Mouse (Mus musculus): Measurements from ENCODE around the gene Ubtd2. TPM values are rescaled to one million over a fixed set of nuclear protein-coding genes. Genes with fewer than 3 reads are reported as not detected.
"Not testable (repeated sequence)": the region's sequence is repeated elsewhere in the genome, so short reads cannot be mapped to it uniquely, and the experiment has no call there.

The Ubtd2 gene
- polyA plus RNA-seq, 1 experiment from 2014 or later, result 28.8 TPM

- no peaks in the 10 kb centered on the region for H3K4me1 ChIP-seq (replicated peaks; ENCODE audit: insufficient read depth, low read length)
- H3K27me3 ChIP-seq (ENCODE audit: insufficient read depth, low read length), result no peaks in the 10 kb centered on the region
- no peak for DNase-seq (ENCODE audit: low spot score)
- no peak overlapping the region for H3K9ac ChIP-seq (ENCODE audit: low read depth, low read length)
- no peak overlapping the region for H3K27ac ChIP-seq
- H3K4me3 ChIP-seq (replicated peaks; ENCODE audit: low read depth, low read length), result no peak overlapping the region
- no peak overlapping the region for H3K4me2 ChIP-seq (ENCODE audit: low read length)
- TF ChIP-seq CTCF (IDR thresholded peaks at IDR 0.05; ENCODE audit: low read depth), result no peak
- 95% methylated on average over 2 of the region's 2 CpGs for WGBS
- H3K36me3 ChIP-seq (ENCODE audit: insufficient read depth, low read length), result no peaks in the 10 kb centered on the region
- no peak for ATAC-seq (replicated peaks; ENCODE audit: low FRiP score, low read depth)
- H3K9me3 ChIP-seq (replicated peaks; ENCODE audit: low read length), result no peaks in the 10 kb centered on the region
Measured at GRCm38 (mm10) chr11:32503711-32504110, 48.5 kb downstream of the Ubtd2 start.

DNA sequence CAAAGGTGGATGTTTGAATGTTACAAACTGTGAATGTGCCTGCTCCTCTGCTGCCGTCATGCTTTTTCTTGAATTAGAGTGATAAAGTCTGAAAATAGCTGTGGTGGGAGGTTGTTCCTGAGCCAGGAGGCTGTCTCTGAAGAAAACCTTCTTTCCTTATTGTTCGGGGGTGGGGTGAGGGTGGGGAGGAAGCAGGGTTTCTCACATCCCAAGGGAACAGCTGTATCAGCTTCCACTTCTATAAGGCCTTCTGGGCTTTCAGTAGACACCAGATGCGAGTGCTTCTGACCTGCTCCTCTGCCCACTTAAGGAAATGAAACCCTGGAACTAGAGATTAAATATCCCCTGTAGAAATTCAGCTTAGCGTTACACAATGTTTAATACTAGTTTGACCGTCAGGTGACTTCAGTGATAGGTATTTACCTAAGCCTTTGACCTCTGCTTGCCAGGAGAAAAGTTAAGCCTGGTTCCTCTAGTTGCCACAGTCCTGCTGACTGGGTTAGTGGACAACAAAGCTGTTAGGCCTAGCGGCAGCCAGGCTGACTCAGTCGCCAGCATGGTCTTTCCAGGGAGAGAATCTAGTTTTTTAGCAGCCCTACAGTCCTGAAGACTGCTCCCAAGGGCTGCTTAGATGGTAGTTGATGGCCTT lies 50.0 kb downstream of the Ubtd2 start:
- ATAC-seq (replicated peaks; ENCODE audit: low FRiP score, low read depth) (no peak), DNase-seq (ENCODE audit: low spot score) (peak; percentile 40)
- TF ChIP-seq CTCF (IDR thresholded peaks at IDR 0.05; ENCODE audit: low read depth), result no peak
- no peak overlapping the region for H3K4me2 ChIP-seq (ENCODE audit: low read length)
- H3K9me3 ChIP-seq (replicated peaks; ENCODE audit: low read length), result no peaks in the 10 kb centered on the region
- H3K9ac ChIP-seq (ENCODE audit: low read depth, low read length), result no peak overlapping the region
- H3K4me3 ChIP-seq (replicated peaks; ENCODE audit: low read depth, low read length), result no peak overlapping the region
- H3K27ac ChIP-seq, result no peak overlapping the region
- H3K4me1 ChIP-seq (replicated peaks; ENCODE audit: insufficient read depth, low read length), result no peaks in the 10 kb centered on the region
- 53% methylated on average over 7 of the region's 7 CpGs for WGBS
- no peaks in the 10 kb centered on the region for H3K36me3 ChIP-seq (ENCODE audit: insufficient read depth, low read length)
- H3K27me3 ChIP-seq (ENCODE audit: insufficient read depth, low read length), result no peaks in the 10 kb centered on the region

DNA sequence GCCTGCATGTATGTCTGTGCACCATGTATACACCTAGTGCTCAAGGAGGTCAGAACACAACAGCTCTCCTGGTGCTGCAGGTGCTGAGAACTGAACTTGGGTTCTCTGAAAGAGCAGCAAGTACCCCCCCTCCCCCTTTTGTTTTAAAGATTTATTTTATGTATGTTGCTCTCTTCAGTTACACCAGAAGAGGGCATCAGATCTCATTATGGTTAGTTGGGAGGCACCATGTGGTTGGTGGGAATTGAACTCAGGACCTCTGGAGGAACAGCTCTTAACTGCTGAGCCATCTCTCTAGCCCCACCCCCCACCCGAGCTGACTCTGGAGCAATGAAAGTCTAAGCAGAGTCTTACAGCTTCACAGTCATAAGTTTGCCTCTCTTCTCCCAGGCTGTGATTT lies 55.8 kb downstream of the Ubtd2 start:
- Histone ChIP-seq H3K9ac (ENCODE audit: low read depth, low read length) (no peak overlapping the region), H3K4me2 (ENCODE audit: low read length) (no peak overlapping the region), H3K36me3 (ENCODE audit: insufficient read depth, low read length) (peaks cover 2% of the 10 kb centered on the region; the same call in 1 of the 2 replicates), H3K27me3 (ENCODE audit: insufficient read depth, low read length) (no peaks in the 10 kb centered on the region), H3K9me3 (replicated peaks; ENCODE audit: low read length) (no peaks in the 10 kb centered on the region), H3K27ac (no peak overlapping the region), H3K4me1 (replicated peaks; ENCODE audit: insufficient read depth, low read length) (no peaks in the 10 kb centered on the region), H3K4me3 (replicated peaks; ENCODE audit: low read depth, low read length) (no peak overlapping the region)
- ATAC-seq (replicated peaks; ENCODE audit: low FRiP score, low read depth) (no peak), DNase-seq (ENCODE audit: low spot score) (no peak)
- WGBS, result 67% methylated on average over 1 of the region's 1 CpGs
- TF ChIP-seq CTCF (IDR thresholded peaks at IDR 0.05; ENCODE audit: low read depth), result peak; percentile 25; the same call in 1 of the 2 replicates

GRCm38 (mm10) chr11:32514853-32515252 lies 59.7 kb downstream of the Ubtd2 start:
- H3K27ac ChIP-seq; H3K9me3 ChIP-seq (replicated peaks; ENCODE audit: low read length); H3K9ac ChIP-seq (ENCODE audit: low read depth, low read length); H3K27me3 ChIP-seq (ENCODE audit: insufficient read depth, low read length); H3K4me2 ChIP-seq (ENCODE audit: low read length); ATAC-seq (replicated peaks; ENCODE audit: low FRiP score, low read depth); DNase-seq (ENCODE audit: low spot score); H3K4me3 ChIP-seq (replicated peaks; ENCODE audit: low read depth, low read length); H3K4me1 ChIP-seq (replicated peaks; ENCODE audit: insufficient read depth, low read length): not testable (repeated sequence)
- WGBS, result 90% methylated on average over 5 of the region's 5 CpGs
- peaks cover 14% of the 10 kb centered on the region; the same call in 1 of the 2 replicates for H3K36me3 ChIP-seq (ENCODE audit: insufficient read depth, low read length)

DNA sequence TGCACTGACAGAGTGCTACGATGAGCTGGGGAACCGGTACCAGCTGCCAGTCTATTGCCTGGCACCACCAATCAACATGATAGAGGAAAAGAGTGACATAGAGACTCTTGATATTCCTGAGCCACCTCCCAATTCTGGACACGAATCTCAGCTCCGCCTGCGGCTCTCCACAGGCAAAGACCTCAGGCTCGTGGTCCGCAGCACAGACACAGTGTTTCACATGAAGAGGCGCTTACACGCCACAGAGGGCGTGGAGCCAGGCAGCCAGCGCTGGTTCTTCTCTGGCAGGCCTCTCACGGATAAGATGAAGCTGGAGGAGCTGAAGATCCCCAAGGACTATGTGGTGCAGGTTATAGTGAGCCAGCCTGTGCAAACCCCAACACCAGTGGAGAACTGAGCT lies 60.9 kb downstream of the Ubtd2 start:
- DNase-seq (ENCODE audit: low spot score), result no peak
- Histone ChIP-seq H3K4me2 (ENCODE audit: low read length) (no peak overlapping the region), H3K9me3 (replicated peaks; ENCODE audit: low read length) (no peaks in the 10 kb centered on the region), H3K27ac (no peak overlapping the region), H3K27me3 (ENCODE audit: insufficient read depth, low read length) (no peaks in the 10 kb centered on the region), H3K36me3 (ENCODE audit: insufficient read depth, low read length) (peaks cover 14% of the 10 kb centered on the region; the same call in 1 of the 2 replicates), H3K9ac (ENCODE audit: low read depth, low read length) (no peak overlapping the region), H3K4me1 (replicated peaks; ENCODE audit: insufficient read depth, low read length) (no peaks in the 10 kb centered on the region), H3K4me3 (replicated peaks; ENCODE audit: low read depth, low read length) (no peak overlapping the region)
- 92% methylated on average over 12 of the region's 12 CpGs for WGBS
- TF ChIP-seq CTCF (IDR thresholded peaks at IDR 0.05; ENCODE audit: low read depth), result no peak
- ATAC-seq (replicated peaks; ENCODE audit: low FRiP score, low read depth), result no peak

DNA sequence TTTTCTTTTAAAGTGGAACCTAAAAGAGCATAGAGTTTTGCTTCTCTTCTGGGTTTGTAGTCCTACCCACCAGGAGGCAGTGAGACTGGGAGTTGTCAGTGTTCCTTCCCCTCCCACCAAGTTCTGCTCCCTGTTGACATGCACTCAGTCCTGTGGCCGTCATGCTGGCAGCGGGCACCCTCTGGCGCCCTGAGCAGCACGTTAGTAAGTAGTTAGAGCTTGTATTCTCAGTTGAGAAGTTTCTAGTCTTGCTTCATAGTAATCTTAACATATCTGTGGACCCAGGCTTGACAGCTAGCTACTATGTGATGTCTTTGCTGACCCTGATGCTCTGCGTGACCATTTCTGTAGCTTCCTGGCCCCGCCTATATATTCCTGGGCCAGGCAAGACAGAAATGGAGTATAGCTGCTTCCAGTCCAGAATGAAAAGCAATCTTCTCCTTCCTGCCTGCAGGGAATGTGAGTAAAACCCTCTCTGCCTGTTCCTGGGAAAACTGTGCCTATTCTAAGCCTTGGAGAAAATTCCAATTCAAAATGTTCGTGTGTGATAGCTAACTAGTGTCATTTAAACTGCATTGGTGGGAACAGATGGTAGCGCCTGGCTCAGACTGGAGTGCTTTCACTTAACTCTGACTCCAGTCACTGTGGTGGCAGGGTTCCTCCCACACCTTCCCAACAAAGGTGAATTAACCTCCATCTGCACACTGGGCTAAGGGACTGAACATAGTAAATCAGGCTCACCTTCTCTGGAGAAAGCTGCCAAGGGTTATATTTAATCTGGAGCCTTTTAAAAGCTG lies 61.9 kb downstream of the Ubtd2 start:
- peaks cover 14% of the 10 kb centered on the region; the same call in 1 of the 2 replicates for H3K36me3 ChIP-seq (ENCODE audit: insufficient read depth, low read length)
- DNase-seq (ENCODE audit: low spot score), result no peak
- H3K4me1 ChIP-seq (replicated peaks; ENCODE audit: insufficient read depth, low read length), result no peaks in the 10 kb centered on the region
- no peak for TF ChIP-seq CTCF (IDR thresholded peaks at IDR 0.05; ENCODE audit: low read depth)
- WGBS, result 80% methylated on average over 8 of the region's 8 CpGs
- no peak overlapping the region for H3K9ac ChIP-seq (ENCODE audit: low read depth, low read length)
- ATAC-seq (replicated peaks; ENCODE audit: low FRiP score, low read depth), result no peak
- no peak overlapping the region for H3K4me3 ChIP-seq (replicated peaks; ENCODE audit: low read depth, low read length)
- H3K9me3 ChIP-seq (replicated peaks; ENCODE audit: low read length), result no peaks in the 10 kb centered on the region
- H3K4me2 ChIP-seq (ENCODE audit: low read length), result no peak overlapping the region
- no peak overlapping the region for H3K27ac ChIP-seq
- no peaks in the 10 kb centered on the region for H3K27me3 ChIP-seq (ENCODE audit: insufficient read depth, low read length)
